9 mouse cellular contexts compared by ENCODE assay signal in the genomic region with DNA sequence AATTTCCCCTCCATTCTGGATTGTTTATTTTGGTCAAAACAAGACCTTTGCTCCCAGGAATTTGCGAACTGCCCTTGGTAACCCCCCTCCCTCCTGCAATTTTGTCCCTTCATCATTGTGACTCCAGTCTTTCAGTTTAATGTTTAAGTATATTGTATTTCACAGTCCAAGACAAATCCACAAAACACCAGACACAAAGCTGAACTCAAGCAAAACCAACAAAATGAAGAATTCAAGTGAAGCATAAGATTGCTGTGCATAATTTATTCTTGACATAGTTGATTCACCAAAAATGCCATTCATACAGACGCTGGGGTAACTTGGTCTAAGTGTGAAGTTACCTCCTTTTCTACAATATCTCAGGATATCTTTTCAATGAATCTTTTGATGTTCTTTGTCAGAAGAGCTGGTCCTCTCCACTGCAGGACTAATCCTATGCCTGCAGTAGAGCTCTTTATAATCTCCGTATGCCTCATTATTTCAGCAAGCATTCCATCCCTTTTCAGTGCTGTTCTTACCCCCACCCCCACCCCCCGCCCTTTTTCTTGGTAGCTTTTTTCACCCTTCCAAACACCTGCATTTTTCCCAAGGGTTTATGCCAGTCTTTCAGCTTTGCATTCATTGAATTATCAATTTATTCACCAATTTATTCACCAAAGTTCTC.
DNase-seq lines count a peak whose midpoint lies in the region; ATAC-seq and TF ChIP-seq lines count a peak whose summit lies in the region.
"Had no signal": no experiment of that assay in that cellular context is flagged by ENCODE, and none has a peak within 500 bp of the region (broad histone marks: within the 10 kb centered on the region; RNA-seq: fewer than 3 reads in every experiment).

No protein-coding gene starts in this region.

- intact Hi-C loops in heart, postnatal 14 days (cut with DNase I): no loop called here

- WGBS in forebrain, embryonic 16.5 days: 4% methylated on average over 4 of the region's 4 CpGs
- 66% methylated on average over 4 of the region's 4 CpGs for WGBS in limb, embryonic 14.5 days

- peak overlapping the region; percentile 81 for H3K27ac ChIP-seq in forebrain, embryonic 16.5 days (ENCODE audit: low read length)
- peak overlapping the region; percentile 45; the same call in 1 of the 2 replicates for H3K27ac ChIP-seq in limb, embryonic 14.5 days (replicated peaks; ENCODE audit: low read depth, low read length)
- H3K27ac ChIP-seq in layer of hippocampus, adult 2 months: no peak overlapping the region
- H3K27ac ChIP-seq: stomach, embryonic 15.5 days had no signal

- H3K4me3 ChIP-seq in forebrain, embryonic 16.5 days (replicated peaks; ENCODE audit: low read length): no peak overlapping the region
- H3K4me3 ChIP-seq in limb, embryonic 14.5 days (replicated peaks; ENCODE audit: low read length): no peak overlapping the region
- no peak overlapping the region for H3K4me3 ChIP-seq in layer of hippocampus, adult 2 months
- H3K4me3 ChIP-seq: myocyte; stomach, embryonic 15.5 days had no signal

- no peak for TF ChIP-seq CTCF in brain, embryonic 14.5 days (IDR thresholded peaks at IDR 0.05; ENCODE audit: borderline replicate concordance, extremely low read depth, insufficient read depth, insufficient read length)
- no peak for TF ChIP-seq CTCF in layer of hippocampus, adult 2 months (conservative IDR thresholded peaks at IDR 0.05)

- H3K36me3 ChIP-seq in forebrain, embryonic 16.5 days (ENCODE audit: control insufficient read depth, insufficient read depth): no peaks in the 10 kb centered on the region
- no peaks in the 10 kb centered on the region for H3K36me3 ChIP-seq in limb, embryonic 14.5 days (ENCODE audit: control insufficient read depth, insufficient read depth, low read length)
- H3K36me3 ChIP-seq: stomach, embryonic 15.5 days had no signal

- peak; percentile 46 for DNase-seq in Muller cell, postnatal 12 days (ENCODE audit: inconsistent ontology term)
- peak; percentile 67 for DNase-seq in brain, embryonic 14.5 days (ENCODE audit: low read depth)
- no peak for DNase-seq in limb, embryonic 14.5 days (ENCODE audit: low spot score)
- no peak for DNase-seq in layer of hippocampus, adult 2 months (ENCODE audit: low spot score in 2 of 2)
- DNase-seq in heart, postnatal 14 days: no peak
- no peak for DNase-seq in heart, postnatal 4 days

- no peak overlapping the region for H3K4me2 ChIP-seq in forebrain, embryonic 16.5 days (ENCODE audit: low read length)
- H3K4me2 ChIP-seq in limb, embryonic 14.5 days (replicated peaks; ENCODE audit: low read depth, low read length, severe bottlenecking): no peak overlapping the region
- H3K4me2 ChIP-seq: stomach, embryonic 15.5 days had no signal

- H3K9me3 ChIP-seq in forebrain, embryonic 16.5 days (ENCODE audit: control insufficient read depth, low read length): no peaks in the 10 kb centered on the region
- H3K9me3 ChIP-seq in limb, embryonic 14.5 days (ENCODE audit: control insufficient read depth, low read length): no peaks in the 10 kb centered on the region
- H3K9me3 ChIP-seq: stomach, embryonic 15.5 days had no signal

- no peaks in the 10 kb centered on the region for H3K27me3 ChIP-seq in forebrain, embryonic 16.5 days (replicated peaks; ENCODE audit: control insufficient read depth, insufficient read depth, low read length)
- H3K27me3 ChIP-seq in limb, embryonic 14.5 days (ENCODE audit: control insufficient read depth, insufficient read depth, low read length): no peaks in the 10 kb centered on the region
- H3K27me3 ChIP-seq: stomach, embryonic 15.5 days had no signal

- H3K9ac ChIP-seq in forebrain, embryonic 16.5 days (replicated peaks; ENCODE audit: low read depth, low read length): no peak overlapping the region
- H3K9ac ChIP-seq in limb, embryonic 14.5 days (ENCODE audit: low read depth, low read length, severe bottlenecking): no peak overlapping the region
- H3K9ac ChIP-seq: stomach, embryonic 15.5 days had no signal

- peaks cover 17% of the 10 kb centered on the region for H3K4me1 ChIP-seq in forebrain, embryonic 16.5 days (replicated peaks; ENCODE audit: control insufficient read depth, insufficient read depth, low read length)
- H3K4me1 ChIP-seq in limb, embryonic 14.5 days (ENCODE audit: control insufficient read depth, insufficient read depth, low read length): 0 out of 2 replicates have a peak, but pooled peaks cover 2% of the 10 kb centered on the region

- peak; percentile 56 for ATAC-seq in forebrain, embryonic 16.5 days
- no peak for ATAC-seq in limb, embryonic 14.5 days (ENCODE audit: low FRiP score, low read depth)

- TF ChIP-seq POLR2A in brain, embryonic 14.5 days (IDR thresholded peaks at IDR 0.05; ENCODE audit: borderline replicate concordance, extremely low read depth, insufficient read depth, insufficient read length, poor library complexity, severe bottlenecking): no peak
- TF ChIP-seq POLR2A in limb, embryonic 14.5 days (IDR thresholded peaks at IDR 0.05; ENCODE audit: borderline replicate concordance, extremely low read depth, insufficient read depth, insufficient read length): no peak

Comparison
In these comparisons a context has a peak if more than half of its experiments do, and no peak if none do; other contexts are left out.
1. DNase-seq: peak in Muller cell, postnatal 12 days (single experiment) and brain, embryonic 14.5 days (single experiment); none in limb, embryonic 14.5 days (single experiment), layer of hippocampus, adult 2 months (0 of 2), heart, postnatal 14 days (0 of 2) and heart, postnatal 4 days (single experiment).